Comparison of ENCODE assay signal across 27 mouse cellular contexts in genomic region chr1:33717636-33718035, GRCm38 (mm10).
"Had no signal": no experiment of that assay in that cellular context is flagged by ENCODE, and none has a peak within 500 bp of the region (broad histone marks: within the 10 kb centered on the region; RNA-seq: fewer than 3 reads in every experiment).

No protein-coding gene starts in this region.

- H3K36me3 ChIP-seq: intestine, embryonic 15.5 days had no signal

- H3K27ac ChIP-seq: gastrocnemius, adult 2 months; heart, adult 2 months; heart, embryonic 13.5 days; heart, embryonic 15.5 days; hindbrain, embryonic 10.5 days; hindbrain, embryonic 12.5 days; hindbrain, embryonic 14.5 days; intestine, embryonic 15.5 days; layer of hippocampus, adult 2 months; left cerebral cortex, adult 2 months; limb, embryonic 13.5 days; liver, embryonic 13.5 days; liver, embryonic 15.5 days had no signal

- H3K4me2 ChIP-seq: heart, embryonic 11.5 days; heart, embryonic 13.5 days; heart, embryonic 15.5 days; hindbrain, embryonic 12.5 days; hindbrain, embryonic 14.5 days; intestine, embryonic 15.5 days; limb, embryonic 13.5 days; liver, embryonic 11.5 days; liver, embryonic 13.5 days; liver, embryonic 15.5 days had no signal

- H3K4me3 ChIP-seq: gastrocnemius, adult 2 months; heart, adult 2 months; heart, embryonic 13.5 days; heart, embryonic 15.5 days; hindbrain, embryonic 10.5 days; hindbrain, embryonic 12.5 days; intestine, embryonic 15.5 days; layer of hippocampus, adult 2 months; left cerebral cortex, adult 2 months; limb, embryonic 13.5 days; liver, embryonic 13.5 days; liver, embryonic 15.5 days had no signal

- H3K27me3 ChIP-seq: heart, embryonic 15.5 days; hindbrain, embryonic 12.5 days; intestine, embryonic 15.5 days; limb, embryonic 13.5 days had no signal

- H3K9me3 ChIP-seq: heart, embryonic 13.5 days; heart, embryonic 15.5 days; hindbrain, embryonic 10.5 days; hindbrain, embryonic 12.5 days; intestine, embryonic 15.5 days; limb, embryonic 13.5 days; liver, embryonic 13.5 days; liver, embryonic 15.5 days had no signal

- H3K9ac ChIP-seq: heart, embryonic 13.5 days; heart, embryonic 15.5 days; hindbrain, embryonic 12.5 days; hindbrain, embryonic 14.5 days; intestine, embryonic 15.5 days; limb, embryonic 13.5 days; liver, embryonic 13.5 days; liver, embryonic 15.5 days had no signal

- ATAC-seq: hindbrain, embryonic 16.5 days; inflammation-experienced regulatory T-cells, adult 6 months; intestine, embryonic 15.5 days; intestine, postnatal 0 days had no signal

- DNase-seq: gastrocnemius, adult 2 months; gastrocnemius, postnatal 10 days; gastrocnemius, postnatal 25 days; heart, adult 2 months; heart, postnatal 4 days; kidney, adult 18-20 months; kidney, adult 8-10 months; kidney, postnatal 10 days; kidney, postnatal 25 days; kidney, postnatal 4 days; liver; liver, embryonic 13.5 days had no signal
